Mouse (Mus musculus) bone marrow macrophage, adult 2 months (primary cell): ENCODE results near the gene Cdc25a. TPM values are rescaled to one million over a fixed set of nuclear protein-coding genes. Genes with fewer than 3 reads are reported as not detected.

ENCODE experiments used
- H3K27ac ChIP-seq: 2 replicates; pipeline ENCODE4 v1.5.1; 2012; ENCODE audit warnings: low read depth, low read length; ENCODE audit not compliant: insufficient read depth
- H3K4me1 ChIP-seq: 2 replicates; pipeline ENCODE4 v1.6.1; 2012; ENCODE audit warnings: low read length; ENCODE audit not compliant: control insufficient read depth, insufficient read depth
- H3K4me3 ChIP-seq: 2 replicates; pipeline ENCODE4 v1.5.1; 2012; ENCODE audit warnings: mild to moderate bottlenecking, low read length, moderate library complexity; ENCODE audit not compliant: insufficient read depth
- CTCF ChIP-seq: IDR thresholded peaks from 2 replicates; pipeline ENCODE4 v1.5.1; 2012; ENCODE audit warnings: low read depth, mild to moderate bottlenecking, low read length, moderate library complexity
- POLR2A ChIP-seq: IDR thresholded peaks from 2 replicates; pipeline ENCODE4 v1.6.1; 2012; ENCODE audit warnings: mild to moderate bottlenecking, low read depth, low read length, borderline replicate concordance
- polyA plus RNA-seq: library from polyadenylated mRNA; stranded (reverse); fragments of >200 nt; gene quantifications from 2 replicates; pipeline ENCODE4 v1.2.4, GENCODE M21; 2012; ENCODE audit not compliant: missing spikeins, insufficient read depth, insufficient read length

The Cdc25a gene
- polyA plus RNA-seq, 1 experiment = 8.0 TPM

DNA sequence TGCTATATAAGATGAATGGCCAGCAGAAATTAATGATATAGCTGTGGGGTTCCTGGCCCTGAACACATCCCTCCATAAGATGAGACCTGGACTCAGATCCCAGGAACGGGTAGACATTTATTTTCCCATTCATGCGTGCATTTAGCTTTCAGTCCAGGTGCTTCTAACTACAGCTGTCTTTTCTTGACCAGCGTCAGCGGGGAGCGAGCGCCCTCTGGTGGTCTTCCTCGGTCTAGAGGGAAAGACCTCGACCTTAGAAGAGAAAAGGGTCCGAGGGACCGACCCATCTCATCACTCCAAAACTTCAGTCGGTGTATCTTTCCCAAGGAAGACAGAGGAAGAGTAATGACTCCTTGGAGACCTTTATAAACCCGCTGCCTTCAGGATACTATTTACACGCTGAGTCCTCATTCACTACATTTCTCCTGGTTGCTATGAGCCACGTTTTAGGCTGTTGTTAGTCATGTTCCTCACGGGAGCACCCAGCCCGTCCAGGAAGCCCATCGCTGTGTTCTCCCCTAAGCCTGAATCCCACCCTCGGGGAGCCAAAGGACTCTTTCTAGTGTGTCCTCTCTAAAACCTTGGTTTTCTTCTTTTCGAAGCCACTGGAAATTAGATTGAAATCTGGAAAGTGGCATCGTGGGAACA is 12.9 kb upstream of the Cdc25a start:
- Histone ChIP-seq H3K4me3 (peak overlapping the region; percentile 31; the same call in 1 of the 2 replicates), H3K27ac (no peak overlapping the region), H3K4me1 (peaks cover 9% of the 10 kb centered on the region; the same call in 1 of the 2 replicates)
- TF ChIP-seq CTCF (peak; percentile 89), POLR2A (no peak)

- Histone ChIP-seq H3K4me3 (no peak overlapping the region), H3K27ac (no peak overlapping the region), H3K4me1 (peaks cover 9% of the 10 kb centered on the region; the same call in 1 of the 2 replicates)
- no peak for TF ChIP-seq CTCF
- no peak for TF ChIP-seq POLR2A
Observed at GRCm38 (mm10) chr9:109863085-109863484, 12.3 kb upstream of the Cdc25a start.

DNA sequence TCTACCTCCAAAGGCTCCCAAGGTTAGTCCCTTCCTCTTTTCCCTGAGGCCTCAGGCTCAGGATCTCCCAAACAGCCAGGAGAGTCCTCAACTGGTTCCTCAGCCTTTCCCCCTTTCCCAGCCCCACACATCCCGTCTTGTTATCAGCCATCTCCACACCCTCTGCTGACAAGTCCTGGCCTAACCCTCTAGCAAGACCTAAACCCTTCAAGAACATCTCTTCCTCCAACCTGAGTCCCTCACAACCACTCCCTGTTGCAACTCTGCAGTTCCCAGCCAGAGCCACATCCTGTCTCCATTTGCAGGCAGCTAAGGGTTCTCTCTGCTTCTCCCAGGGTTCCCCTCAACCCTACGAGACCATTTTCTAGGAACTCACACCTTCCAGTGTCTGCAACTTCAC is 9.2 kb upstream of the Cdc25a start:
- no peak overlapping the region for H3K27ac ChIP-seq
- H3K4me3 ChIP-seq = no peak overlapping the region
- peaks cover 8% of the 10 kb centered on the region; the same call in 1 of the 2 replicates for H3K4me1 ChIP-seq
- TF ChIP-seq POLR2A = no peak
- TF ChIP-seq CTCF = no peak

DNA sequence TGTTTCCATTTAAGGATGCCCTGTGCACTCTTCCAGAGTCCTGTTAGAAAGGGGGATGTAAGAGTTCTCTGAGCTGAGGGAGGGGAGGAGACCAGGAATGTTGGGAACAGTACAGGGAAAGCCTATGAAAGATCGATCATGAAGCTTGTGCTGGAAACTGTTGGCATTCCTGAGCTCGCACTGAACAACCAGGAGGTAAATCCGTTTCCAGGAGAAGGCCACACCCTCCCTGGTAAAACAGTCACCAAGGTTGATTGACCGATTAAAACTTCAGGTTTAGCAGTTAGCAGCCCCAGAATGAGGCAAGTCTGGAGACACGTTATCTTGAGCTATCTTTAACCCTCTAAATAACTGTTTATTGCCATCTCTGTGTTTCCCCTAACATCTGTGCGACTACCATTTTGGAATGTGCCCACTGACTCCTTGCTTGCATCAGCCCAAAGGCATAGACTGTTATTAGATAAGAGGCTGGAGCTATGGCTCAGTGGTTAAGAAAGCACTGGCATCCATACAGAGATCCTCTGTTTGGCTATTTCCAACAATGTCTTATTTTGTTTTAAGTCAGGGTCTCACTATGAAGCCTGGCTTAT is 4.3 kb upstream of the Cdc25a start:
- Histone ChIP-seq H3K4me3 (no peak overlapping the region), H3K27ac (no peak overlapping the region)
- TF ChIP-seq POLR2A (no peak), CTCF (no peak)

GRCm38 (mm10) chr9:109875695-109876601 is 569 bp downstream of the Cdc25a start:
- peak overlapping the region; percentile 68 for H3K4me3 ChIP-seq
- peaks cover 4% of the 10 kb centered on the region for H3K4me1 ChIP-seq
- H3K27ac ChIP-seq = peak overlapping the region; percentile 64
- TF ChIP-seq CTCF (no peak), POLR2A (no peak)

More for the DNA sequence above, 4.3 kb upstream of the Cdc25a start:
- peaks cover 4% of the 10 kb centered on the region; the same call in 1 of the 2 replicates for H3K4me1 ChIP-seq

DNA sequence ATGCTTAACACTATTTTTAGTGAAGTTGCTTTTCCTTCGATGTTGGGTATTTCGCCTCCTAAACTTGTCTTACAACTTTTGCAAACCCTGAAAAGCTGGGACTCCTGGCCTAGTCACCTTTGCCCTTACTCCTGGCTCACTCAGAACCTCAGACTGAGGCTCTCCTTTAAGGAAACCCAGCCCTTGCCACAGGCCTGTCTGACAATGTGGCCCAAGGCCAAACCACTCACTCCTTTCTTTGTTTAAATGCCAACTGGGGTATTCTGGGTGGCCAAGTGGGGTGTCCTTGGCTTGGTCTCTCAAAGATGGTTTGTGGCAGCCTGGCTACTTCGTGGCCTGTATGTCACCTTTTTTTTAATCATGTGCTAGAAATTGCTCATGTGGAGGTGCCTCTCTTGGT is 1.4 kb downstream of the Cdc25a start:
- H3K4me3 ChIP-seq = peak overlapping the region; percentile 68
- no peak for TF ChIP-seq POLR2A
- H3K27ac ChIP-seq = no peak overlapping the region
- H3K4me1 ChIP-seq = peaks cover 2% of the 10 kb centered on the region

- Histone ChIP-seq H3K4me1 (peaks cover 2% of the 10 kb centered on the region), H3K27ac (no peak overlapping the region), H3K4me3 (peak overlapping the region; percentile 68; the same call in 1 of the 2 replicates)
- TF ChIP-seq POLR2A (no peak), CTCF (no peak)
Observed at GRCm38 (mm10) chr9:109877666-109878065, 2.3 kb downstream of the Cdc25a start.

- peaks cover 2% of the 10 kb centered on the region for H3K4me1 ChIP-seq
- no peak for TF ChIP-seq CTCF
- no peak for TF ChIP-seq POLR2A
- H3K4me3 ChIP-seq = no peak overlapping the region
- H3K27ac ChIP-seq = no peak overlapping the region
Observed at GRCm38 (mm10) chr9:109879305-109879704, 3.9 kb downstream of the Cdc25a start.

- Histone ChIP-seq H3K27ac (no peak overlapping the region), H3K4me3 (no peak overlapping the region), H3K4me1 (no peaks in the 10 kb centered on the region)
- TF ChIP-seq POLR2A = no peak
- no peak for TF ChIP-seq CTCF
Observed at GRCm38 (mm10) chr9:109886259-109886658, 10.9 kb downstream of the Cdc25a start.
